Mouse (Mus musculus): Measurements from ENCODE around the gene Cnr2. TPM values are rescaled to one million over a fixed set of nuclear protein-coding genes. Genes with fewer than 3 reads are reported as not detected.

Gene Cnr2
- 0.38 and 0.51 TPM in 2 replicates for polyA plus RNA-seq (2012; rRNA removed)

DNA sequence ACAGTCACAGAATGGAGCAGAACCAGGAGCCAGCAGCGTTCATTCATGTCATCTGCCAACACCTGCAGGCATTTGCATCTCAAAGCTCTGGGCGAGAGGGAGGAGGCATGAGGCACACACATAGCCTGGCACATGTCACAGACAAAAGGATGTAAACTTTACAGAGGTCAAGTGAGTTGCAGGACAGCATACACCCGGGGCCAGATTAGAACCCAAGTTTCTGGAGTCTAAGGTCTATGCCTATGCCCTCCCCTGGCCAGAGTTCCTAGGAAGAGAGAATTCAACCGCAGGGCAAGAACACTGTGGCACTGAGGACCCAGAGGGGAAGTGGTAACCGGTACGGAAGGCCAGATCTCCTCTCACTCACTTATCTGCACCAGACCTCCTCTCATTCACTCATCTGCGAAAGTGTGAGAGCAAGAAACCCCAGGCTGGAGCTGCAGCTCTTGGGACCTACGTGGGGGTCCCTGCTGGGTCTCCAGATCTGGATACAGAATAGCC is at the start of gene Cnr2:
Cnr2 (plus strand) TSS at position 324 of the 501 bp plus-strand sequence.
- Histone ChIP-seq H3K27me3 (ENCODE audit: control insufficient read depth, insufficient read depth, low read length) (no peaks in the 10 kb centered on the region), H3K36me3 (ENCODE audit: control insufficient read depth, insufficient read depth, low read length) (no peaks in the 10 kb centered on the region), H3K4me3 (ENCODE audit: control insufficient read depth, low read depth, low read length) (no peak within 1 kb of the TSS), H3K4me1 (ENCODE audit: control insufficient read depth, insufficient read depth, low read length) (peaks cover 4% of the 10 kb centered on the region), H3K27ac (ENCODE audit: control insufficient read depth, insufficient read depth, low read depth, low read length) (no peak within 1 kb of the TSS)
- TF ChIP-seq CTCF (IDR thresholded peaks at IDR 0.05; ENCODE audit: control insufficient read depth, insufficient read depth, insufficient replicate concordance, low read depth, low read length) (no peak), POLR2A (IDR thresholded peaks at IDR 0.05; ENCODE audit: control insufficient read depth, low read depth, low read length) (no peak)

GRCm38 (mm10) chr4:135847581-135847980 is 47.6 kb upstream of the Cnr2 start:
- Histone ChIP-seq H3K4me3 (ENCODE audit: control insufficient read depth, low read depth, low read length) (no peak overlapping the region), H3K36me3 (ENCODE audit: control insufficient read depth, insufficient read depth, low read length) (no peaks in the 10 kb centered on the region), H3K27ac (ENCODE audit: control insufficient read depth, insufficient read depth, low read depth, low read length) (no peak overlapping the region), H3K4me1 (ENCODE audit: control insufficient read depth, insufficient read depth, low read length) (peaks cover 2% of the 10 kb centered on the region; the same call in 1 of the 2 replicates), H3K27me3 (ENCODE audit: control insufficient read depth, insufficient read depth, low read length) (no peaks in the 10 kb centered on the region)
- TF ChIP-seq POLR2A (IDR thresholded peaks at IDR 0.05; ENCODE audit: control insufficient read depth, low read depth, low read length) (no peak), CTCF (IDR thresholded peaks at IDR 0.05; ENCODE audit: control insufficient read depth, insufficient read depth, insufficient replicate concordance, low read depth, low read length) (no peak)

DNA sequence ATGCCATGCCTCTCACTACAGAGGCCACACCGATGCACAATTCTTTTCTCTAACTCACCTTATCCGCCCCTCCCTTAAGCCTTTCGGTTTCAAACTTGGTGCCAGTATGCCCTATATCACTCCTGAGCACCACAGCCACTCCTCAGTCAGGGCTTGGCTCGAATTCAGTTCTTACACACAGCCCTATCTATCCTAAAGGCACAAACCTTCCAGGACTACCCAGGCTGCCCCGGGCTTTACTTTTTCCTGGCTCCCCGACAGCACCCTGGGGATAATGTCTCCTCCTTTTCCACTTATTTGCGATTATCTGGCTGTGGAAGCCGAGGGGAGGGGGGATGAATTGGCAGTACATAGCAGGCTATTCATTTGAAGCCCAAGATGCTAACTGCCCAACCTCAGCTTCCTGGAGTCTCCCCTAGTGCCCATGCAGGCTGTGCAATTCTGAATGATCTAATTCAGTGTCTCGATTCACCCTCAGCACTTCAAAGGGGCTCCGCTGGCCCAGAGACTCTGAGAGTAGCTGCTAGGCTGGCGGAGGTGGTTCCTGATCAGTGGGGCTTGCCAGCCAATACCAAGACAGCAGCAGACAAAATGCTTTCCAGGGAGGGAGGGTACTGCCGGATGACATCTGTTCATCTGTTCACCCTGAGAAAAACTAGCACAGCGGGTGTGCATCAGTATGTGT is 44.6 kb upstream of the Cnr2 start:
- Histone ChIP-seq H3K4me1 (ENCODE audit: control insufficient read depth, insufficient read depth, low read length) (peaks cover 16% of the 10 kb centered on the region), H3K27me3 (ENCODE audit: control insufficient read depth, insufficient read depth, low read length) (no peaks in the 10 kb centered on the region), H3K4me3 (ENCODE audit: control insufficient read depth, low read depth, low read length) (no peak overlapping the region), H3K36me3 (ENCODE audit: control insufficient read depth, insufficient read depth, low read length) (no peaks in the 10 kb centered on the region), H3K27ac (ENCODE audit: control insufficient read depth, insufficient read depth, low read depth, low read length) (no peak overlapping the region)
- no peak for TF ChIP-seq POLR2A (IDR thresholded peaks at IDR 0.05; ENCODE audit: control insufficient read depth, low read depth, low read length)
- no peak for TF ChIP-seq CTCF (IDR thresholded peaks at IDR 0.05; ENCODE audit: control insufficient read depth, insufficient read depth, insufficient replicate concordance, low read depth, low read length)

DNA sequence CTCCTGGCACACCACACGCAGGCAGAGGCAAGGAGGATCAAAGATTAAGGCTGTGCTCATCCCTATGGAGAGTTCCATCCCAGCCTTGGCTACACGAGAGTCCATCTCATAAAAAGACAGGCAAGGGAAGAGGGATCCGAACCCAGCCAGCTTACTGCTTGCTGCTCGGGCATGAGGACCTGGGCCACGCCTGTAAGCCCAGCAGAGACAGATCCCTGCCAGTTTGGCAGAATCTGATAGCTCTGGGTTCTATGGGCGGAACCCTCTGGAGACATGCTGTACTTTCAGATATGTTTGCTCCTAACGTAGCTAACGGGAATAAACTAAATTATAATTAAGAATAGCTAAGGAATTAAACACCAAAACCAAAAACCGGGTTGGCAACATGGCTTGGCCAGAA is 43.3 kb upstream of the Cnr2 start:
- Histone ChIP-seq H3K27me3 (ENCODE audit: control insufficient read depth, insufficient read depth, low read length) (no peaks in the 10 kb centered on the region), H3K4me1 (ENCODE audit: control insufficient read depth, insufficient read depth, low read length) (peaks cover 17% of the 10 kb centered on the region), H3K36me3 (ENCODE audit: control insufficient read depth, insufficient read depth, low read length) (0 out of 2 replicates have a peak, but pooled peaks cover 1% of the 10 kb centered on the region), H3K27ac (ENCODE audit: control insufficient read depth, insufficient read depth, low read depth, low read length) (no peak overlapping the region; the same call in 1 of the 2 replicates), H3K4me3 (ENCODE audit: control insufficient read depth, low read depth, low read length) (no peak overlapping the region)
- TF ChIP-seq POLR2A (IDR thresholded peaks at IDR 0.05; ENCODE audit: control insufficient read depth, low read depth, low read length) (no peak), CTCF (IDR thresholded peaks at IDR 0.05; ENCODE audit: control insufficient read depth, insufficient read depth, insufficient replicate concordance, low read depth, low read length) (no peak)

DNA sequence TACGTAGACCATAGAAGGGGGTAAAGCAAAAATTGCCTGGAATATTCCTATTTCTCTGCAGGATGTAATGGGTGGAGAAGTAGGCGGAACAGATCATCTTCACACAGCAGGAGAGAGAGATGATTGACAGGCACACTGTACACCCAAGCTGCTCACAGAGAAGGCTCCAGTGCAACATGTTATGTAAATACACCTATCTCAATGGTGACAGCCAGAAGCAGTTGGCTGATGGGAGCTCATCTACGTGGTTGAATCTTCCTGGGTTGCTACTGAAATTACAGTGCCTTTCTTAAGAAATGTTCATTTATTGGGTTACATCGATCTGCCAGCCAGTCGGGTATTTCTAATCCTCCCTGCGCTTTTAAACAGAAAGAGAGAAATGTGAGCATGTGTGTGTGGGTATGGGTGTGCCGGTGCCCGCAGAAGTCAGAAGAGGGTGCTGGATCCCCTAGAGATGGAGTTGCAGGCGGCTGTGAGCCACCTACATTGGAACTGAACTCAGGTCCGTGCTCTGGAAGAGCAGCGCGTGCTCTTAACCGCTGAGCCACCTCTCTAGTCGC is 41.1 kb upstream of the Cnr2 start:
- 0 out of 2 replicates have a peak, but pooled peaks cover 1% of the 10 kb centered on the region for H3K36me3 ChIP-seq (ENCODE audit: control insufficient read depth, insufficient read depth, low read length)
- TF ChIP-seq POLR2A (IDR thresholded peaks at IDR 0.05; ENCODE audit: control insufficient read depth, low read depth, low read length) (no peak; the same call in 1 of the 2 replicates), CTCF (IDR thresholded peaks at IDR 0.05; ENCODE audit: control insufficient read depth, insufficient read depth, insufficient replicate concordance, low read depth, low read length) (no peak)
- no peaks in the 10 kb centered on the region for H3K27me3 ChIP-seq (ENCODE audit: control insufficient read depth, insufficient read depth, low read length)
- H3K27ac ChIP-seq (ENCODE audit: control insufficient read depth, insufficient read depth, low read depth, low read length), result peak overlapping the region; percentile 27; the same call in 1 of the 2 replicates
- peaks cover 17% of the 10 kb centered on the region for H3K4me1 ChIP-seq (ENCODE audit: control insufficient read depth, insufficient read depth, low read length)
- H3K4me3 ChIP-seq (ENCODE audit: control insufficient read depth, low read depth, low read length), result peak overlapping the region; percentile 100

GRCm38 (mm10) chr4:135854630-135855029 is 40.6 kb upstream of the Cnr2 start:
- Histone ChIP-seq H3K4me3 (ENCODE audit: control insufficient read depth, low read depth, low read length) (peak overlapping the region; percentile 100), H3K27ac (ENCODE audit: control insufficient read depth, insufficient read depth, low read depth, low read length) (peak overlapping the region; percentile 100), H3K4me1 (ENCODE audit: control insufficient read depth, insufficient read depth, low read length) (peaks cover 17% of the 10 kb centered on the region), H3K27me3 (ENCODE audit: control insufficient read depth, insufficient read depth, low read length) (no peaks in the 10 kb centered on the region), H3K36me3 (ENCODE audit: control insufficient read depth, insufficient read depth, low read length) (0 out of 2 replicates have a peak, but pooled peaks cover 1% of the 10 kb centered on the region)
- TF ChIP-seq CTCF (IDR thresholded peaks at IDR 0.05; ENCODE audit: control insufficient read depth, insufficient read depth, insufficient replicate concordance, low read depth, low read length) (no peak), POLR2A (IDR thresholded peaks at IDR 0.05; ENCODE audit: control insufficient read depth, low read depth, low read length) (no peak)

DNA sequence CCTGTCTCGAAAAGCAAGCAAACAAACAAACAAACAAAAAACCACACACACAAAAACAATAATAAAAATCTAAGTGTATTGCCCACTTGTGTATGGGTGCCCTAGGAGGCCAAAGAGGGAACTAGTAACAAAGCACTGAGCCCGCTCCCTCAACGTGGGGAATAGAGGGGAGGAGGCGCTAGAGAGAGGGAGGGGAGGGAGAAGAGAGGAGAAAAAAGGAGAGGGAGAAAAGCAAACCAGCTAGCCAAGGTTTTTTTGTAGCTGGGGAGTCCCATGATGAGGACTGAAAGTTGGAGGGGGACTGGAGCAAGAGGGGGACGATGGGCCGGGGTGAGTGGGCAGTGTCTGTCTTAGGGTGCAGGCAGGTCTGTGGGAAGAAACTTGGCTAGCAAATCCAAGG is 40.1 kb upstream of the Cnr2 start:
- Histone ChIP-seq H3K27me3 (ENCODE audit: control insufficient read depth, insufficient read depth, low read length) (no peaks in the 10 kb centered on the region), H3K4me3 (ENCODE audit: control insufficient read depth, low read depth, low read length) (peak overlapping the region; percentile 100), H3K27ac (ENCODE audit: control insufficient read depth, insufficient read depth, low read depth, low read length) (peak overlapping the region; percentile 100), H3K36me3 (ENCODE audit: control insufficient read depth, insufficient read depth, low read length) (0 out of 2 replicates have a peak, but pooled peaks cover 1% of the 10 kb centered on the region), H3K4me1 (ENCODE audit: control insufficient read depth, insufficient read depth, low read length) (peaks cover 17% of the 10 kb centered on the region)
- TF ChIP-seq POLR2A (IDR thresholded peaks at IDR 0.05; ENCODE audit: control insufficient read depth, low read depth, low read length) (no peak), CTCF (IDR thresholded peaks at IDR 0.05; ENCODE audit: control insufficient read depth, insufficient read depth, insufficient replicate concordance, low read depth, low read length) (no peak)
